Mouse (Mus musculus) midbrain, embryonic 11.5 days (tissue): Measurements from ENCODE around the gene Shf. TPM values are rescaled to one million over a fixed set of nuclear protein-coding genes. Genes with fewer than 3 reads are reported as not detected.
"Not testable (repeated sequence)": the region's sequence is repeated elsewhere in the genome, so short reads cannot be mapped to it uniquely, and the experiment has no call there.

ENCODE experiments used
- ATAC-seq: fragments of 200-750 bp; cut with Nextera tagmentation; 2 replicates; pipeline ENCODE4 v1.8.0; 2017; ENCODE audit warnings: moderate TSS enrichment, moderate library complexity; ENCODE audit not compliant: low FRiP score
- DNase-seq: peaks from one replicate; pipeline ENCODE4 v3.0.0; 2015; ENCODE audit warnings: low spot score; ENCODE audit errors: missing footprints
- H3K27ac ChIP-seq: fragments of 300-500 bp; sonication (generic); 2 replicates; pipeline ENCODE4 v1.5.1; 2014; ENCODE audit warnings: low read depth, low read length
- H3K27me3 ChIP-seq: fragments of 300-500 bp; sonication (generic); 2 replicates; pipeline ENCODE4 v1.6.1; 2014; ENCODE audit warnings: mild to moderate bottlenecking, low read length, moderate library complexity, mixed read lengths; ENCODE audit not compliant: control insufficient read depth, insufficient read depth
- H3K36me3 ChIP-seq: fragments of 300-500 bp; sonication (generic); 2 replicates; pipeline ENCODE4 v1.6.1; 2014; ENCODE audit warnings: mild to moderate bottlenecking, low read length, moderate library complexity, mixed read lengths; ENCODE audit not compliant: control insufficient read depth, insufficient read depth
- H3K4me1 ChIP-seq: fragments of 300-500 bp; sonication (generic); 2 replicates; pipeline ENCODE4 v1.6.1; 2014; ENCODE audit warnings: low read length; ENCODE audit not compliant: control insufficient read depth, insufficient read depth
- H3K4me2 ChIP-seq: fragments of 300-500 bp; sonication (generic); 2 replicates; pipeline ENCODE4 v1.6.1; 2014; ENCODE audit warnings: mild to moderate bottlenecking, moderate library complexity
- H3K4me3 ChIP-seq: fragments of 300-500 bp; sonication (generic); 2 replicates; pipeline ENCODE4 v1.5.1; 2014; ENCODE audit warnings: low read depth, low read length
- H3K9ac ChIP-seq: fragments of 300-500 bp; sonication (generic); 2 replicates; pipeline ENCODE4 v1.6.1; 2014; ENCODE audit warnings: low read length
- H3K9me3 ChIP-seq: fragments of 300-500 bp; sonication (generic); 2 replicates; pipeline ENCODE4 v1.6.1; 2016; ENCODE audit warnings: low read length; ENCODE audit not compliant: control insufficient read depth
- WGBS: fragments of 180-500 bp; shearing (Covaris S2); extraction: QIAGEN DNeasy Blood & Tissue Kit; methylation state at CpG from one replicate; pipeline ENCODE4 v1.1.7; 2014; 5-methylcytosine and 5-hydroxymethylcytosine counted together
- polyA plus RNA-seq: library from polyadenylated mRNA; unstranded; fragments of >200 nt; fragmentation: Nextera tagmentation; extraction: Ambion mirVana; gene quantifications from 2 replicates; pipeline ENCODE4 v1.2.1, GENCODE M21; 2014

Gene Shf
- 6.7 and 9.2 TPM in 2 replicates for polyA plus RNA-seq

GRCm38 (mm10) chr2:122368995-122369739, at the start of gene Shf:
Gene Shf (minus strand): TSS chr2:122369162.
- WGBS, result under 1% methylated on average over 39 of the region's 54 CpGs
- peak within 1 kb of the TSS; percentile 95 for H3K9ac ChIP-seq
- H3K27me3 ChIP-seq, result peaks cover 3% of the 10 kb centered on the region; the same call in 1 of the 2 replicates
- ATAC-seq (peak; percentile 95), DNase-seq (peak; percentile 98)
- no peaks in the 10 kb centered on the region for H3K9me3 ChIP-seq
- H3K4me3 ChIP-seq, result peak within 1 kb of the TSS; percentile 95
- peak within 1 kb of the TSS; percentile 84 for H3K4me2 ChIP-seq
- no peaks in the 10 kb centered on the region for H3K36me3 ChIP-seq
- H3K4me1 ChIP-seq, result peaks cover 15% of the 10 kb centered on the region
- peak within 1 kb of the TSS; percentile 44 for H3K27ac ChIP-seq

- ATAC-seq, result no peak
- no peak overlapping the region for H3K4me3 ChIP-seq
- no peaks in the 10 kb centered on the region for H3K36me3 ChIP-seq
- H3K9ac ChIP-seq, result no peak overlapping the region
- DNase-seq, result no peak
- 84% methylated on average over 7 of the region's 7 CpGs for WGBS
- H3K27ac ChIP-seq, result no peak overlapping the region
- no peaks in the 10 kb centered on the region for H3K27me3 ChIP-seq
- no peak overlapping the region for H3K4me2 ChIP-seq
- H3K9me3 ChIP-seq, result no peaks in the 10 kb centered on the region
- H3K4me1 ChIP-seq, result no peaks in the 10 kb centered on the region
Measured at GRCm38 (mm10) chr2:122408928-122409327, 40.0 kb upstream of the Shf start.

GRCm38 (mm10) chr2:122407607-122408006, 38.6 kb upstream of the Shf start:
- ATAC-seq, result no peak

GRCm38 (mm10) chr2:122396150-122396549, 27.2 kb upstream of the Shf start:
- Histone ChIP-seq H3K4me2 (no peak overlapping the region), H3K36me3 (no peaks in the 10 kb centered on the region), H3K27me3 (no peaks in the 10 kb centered on the region), H3K9me3 (no peaks in the 10 kb centered on the region), H3K27ac (no peak overlapping the region), H3K9ac (no peak overlapping the region), H3K4me3 (no peak overlapping the region), H3K4me1 (no peaks in the 10 kb centered on the region)
- ATAC-seq (no peak), DNase-seq (no peak)
- WGBS, result 93% methylated on average over 1 of the region's 1 CpGs

More at GRCm38 (mm10) chr2:122407607-122408006, 38.6 kb upstream of the Shf start:
- Histone ChIP-seq H3K4me1 (no peaks in the 10 kb centered on the region), H3K27ac (no peak overlapping the region), H3K27me3 (no peaks in the 10 kb centered on the region), H3K4me2 (no peak overlapping the region), H3K9me3 (no peaks in the 10 kb centered on the region), H3K4me3 (no peak overlapping the region), H3K9ac (no peak overlapping the region), H3K36me3 (no peaks in the 10 kb centered on the region)
- no peak for DNase-seq
- WGBS, result 91% methylated on average over 2 of the region's 2 CpGs

GRCm38 (mm10) chr2:122387135-122387534, 18.2 kb upstream of the Shf start:
- not testable (repeated sequence) for H3K27me3 ChIP-seq, H3K4me2 ChIP-seq, H3K36me3 ChIP-seq, H3K27ac ChIP-seq, H3K4me1 ChIP-seq, ATAC-seq, H3K9me3 ChIP-seq, H3K4me3 ChIP-seq, H3K9ac ChIP-seq, DNase-seq
- WGBS, result 93% methylated on average over 3 of the region's 3 CpGs

GRCm38 (mm10) chr2:122385095-122385494, 16.1 kb upstream of the Shf start:
- Histone ChIP-seq H3K9me3 (no peaks in the 10 kb centered on the region), H3K9ac (no peak overlapping the region), H3K27me3 (no peaks in the 10 kb centered on the region), H3K36me3 (no peaks in the 10 kb centered on the region), H3K27ac (no peak overlapping the region), H3K4me3 (no peak overlapping the region), H3K4me2 (no peak overlapping the region), H3K4me1 (no peaks in the 10 kb centered on the region)
- WGBS, result 41% methylated on average over 3 of the region's 3 CpGs
- DNase-seq, result no peak
- no peak for ATAC-seq

- WGBS, result 77% methylated on average over 6 of the region's 6 CpGs
- Histone ChIP-seq H3K4me3 (no peak overlapping the region), H3K4me2 (no peak overlapping the region), H3K4me1 (no peaks in the 10 kb centered on the region), H3K9me3 (no peaks in the 10 kb centered on the region), H3K27ac (no peak overlapping the region), H3K36me3 (no peaks in the 10 kb centered on the region), H3K9ac (no peak overlapping the region), H3K27me3 (no peaks in the 10 kb centered on the region)
- DNase-seq (no peak), ATAC-seq (no peak)
Measured at GRCm38 (mm10) chr2:122382121-122382520, 13.2 kb upstream of the Shf start.

- Histone ChIP-seq H3K4me2 (no peak overlapping the region), H3K9ac (no peak overlapping the region), H3K9me3 (no peaks in the 10 kb centered on the region), H3K4me3 (no peak overlapping the region), H3K4me1 (no peaks in the 10 kb centered on the region), H3K36me3 (no peaks in the 10 kb centered on the region), H3K27ac (no peak overlapping the region), H3K27me3 (no peaks in the 10 kb centered on the region)
- ATAC-seq (no peak), DNase-seq (no peak)
- WGBS, result 72% methylated on average over 16 of the region's 16 CpGs
Measured at GRCm38 (mm10) chr2:122381329-122382103, 12.6 kb upstream of the Shf start.

- H3K27me3 ChIP-seq, result no peaks in the 10 kb centered on the region
- no peaks in the 10 kb centered on the region for H3K36me3 ChIP-seq
- H3K4me3 ChIP-seq, result peak overlapping the region; percentile 9; the same call in 1 of the 2 replicates
- H3K4me2 ChIP-seq, result peak overlapping the region; percentile 39
- no peak overlapping the region for H3K27ac ChIP-seq
- DNase-seq (peak; percentile 96), ATAC-seq (no peak)
- H3K9ac ChIP-seq, result no peak overlapping the region
- 0 out of 2 replicates have a peak, but pooled peaks cover 2% of the 10 kb centered on the region for H3K4me1 ChIP-seq
- no peaks in the 10 kb centered on the region for H3K9me3 ChIP-seq
- WGBS, result 10% methylated on average over 11 of the region's 11 CpGs
Measured at GRCm38 (mm10) chr2:122380768-122381311, 11.9 kb upstream of the Shf start.
